9 mouse cellular contexts compared by ENCODE assay signal in the genomic region with DNA sequence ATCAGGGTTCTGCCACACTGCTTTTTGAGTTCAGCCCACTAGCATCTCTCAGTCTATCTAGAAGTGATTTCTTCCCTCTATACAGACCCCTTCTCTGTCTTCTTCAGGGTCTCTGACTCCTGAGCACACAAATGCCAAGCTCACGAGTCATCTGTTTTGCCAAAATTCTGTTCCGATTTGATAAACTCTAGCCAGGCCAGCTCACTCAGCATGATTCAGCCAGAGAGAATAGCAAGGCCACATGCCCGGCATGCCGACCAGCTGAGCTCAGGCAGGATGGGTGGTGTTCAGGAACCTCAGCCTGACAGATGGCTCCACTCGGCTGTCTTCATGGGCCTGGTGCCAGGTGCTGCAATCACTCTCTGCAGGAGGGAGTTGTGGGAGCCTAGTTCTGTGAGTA.
DNase-seq lines count a peak whose midpoint lies in the region; ATAC-seq and TF ChIP-seq lines count a peak whose summit lies in the region.
"Had no signal": no experiment of that assay in that cellular context is flagged by ENCODE, and none has a peak within 500 bp of the region (broad histone marks: within the 10 kb centered on the region; RNA-seq: fewer than 3 reads in every experiment).

No protein-coding gene starts in this region.

- no peak for TF ChIP-seq CTCF in ES-Bruce4 (IDR thresholded peaks at IDR 0.05; ENCODE audit: low read depth, low read length)
- TF ChIP-seq CTCF in heart, postnatal 0 days (IDR thresholded peaks at IDR 0.05; ENCODE audit: low read depth), result no peak
- no peak for TF ChIP-seq CTCF in lung, postnatal 0 days (IDR thresholded peaks at IDR 0.05)

- H3K9me3 ChIP-seq in ES-Bruce4 (replicated peaks; ENCODE audit: control insufficient read depth, insufficient read depth, low read length, poor library complexity, severe bottlenecking), result no peaks in the 10 kb centered on the region
- no peaks in the 10 kb centered on the region for H3K9me3 ChIP-seq in forebrain, embryonic 16.5 days (ENCODE audit: control insufficient read depth, low read length)
- no peaks in the 10 kb centered on the region for H3K9me3 ChIP-seq in heart, postnatal 0 days (replicated peaks; ENCODE audit: control insufficient read depth, low read length)
- H3K9me3 ChIP-seq in lung, postnatal 0 days (ENCODE audit: low read length), result no peaks in the 10 kb centered on the region

- no peak overlapping the region for H3K9ac ChIP-seq in ES-Bruce4 (ENCODE audit: low read depth, poor library complexity, severe bottlenecking)
- no peak overlapping the region for H3K9ac ChIP-seq in forebrain, embryonic 16.5 days (replicated peaks; ENCODE audit: low read depth, low read length)
- no peak overlapping the region for H3K9ac ChIP-seq in heart, postnatal 0 days (replicated peaks; ENCODE audit: low read depth, low read length)
- no peak overlapping the region for H3K9ac ChIP-seq in lung, postnatal 0 days (replicated peaks; ENCODE audit: low read depth)

- DNase-seq in heart, postnatal 0 days (ENCODE audit: low spot score), result peak; percentile 90
- peak; percentile 87 to 92 for DNase-seq in kidney, postnatal 4 days
- peak; percentile 93 for DNase-seq in lung, postnatal 0 days (ENCODE audit: low spot score)
- DNase-seq in right cerebral cortex, adult 18-20 months, result peak; percentile 90
- DNase-seq in urinary bladder, postnatal 25 days (ENCODE audit: low spot score), result peak; percentile 83

- 0 out of 2 replicates have a peak overlapping the region, but pooled peaks have one; percentile 1 for H3K4me2 ChIP-seq in forebrain, embryonic 16.5 days (ENCODE audit: low read length)
- no peak overlapping the region for H3K4me2 ChIP-seq in heart, postnatal 0 days (ENCODE audit: low read depth, low read length)
- no peak overlapping the region for H3K4me2 ChIP-seq in lung, postnatal 0 days (replicated peaks; ENCODE audit: low read depth, low read length)

- TF ChIP-seq EP300 in ES-Bruce4 (IDR thresholded peaks at IDR 0.05; ENCODE audit: insufficient read depth, low read depth, low read length), result peak; percentile 16; the same call in 1 of the 2 replicates
- TF ChIP-seq EP300 in heart, postnatal 0 days (IDR thresholded peaks at IDR 0.05; ENCODE audit: low read depth), result no peak
- peak; percentile 77; the same call in 1 of the 2 replicates for TF ChIP-seq EP300 in lung, postnatal 0 days (IDR thresholded peaks at IDR 0.05)

- WGBS in forebrain, embryonic 16.5 days, result 17% methylated on average over 5 of the region's 5 CpGs
- 4% methylated on average over 5 of the region's 5 CpGs for WGBS in heart, postnatal 0 days
- WGBS in lung, postnatal 0 days, result 9% methylated on average over 5 of the region's 5 CpGs

- H3K27me3 ChIP-seq in ES-Bruce4 (ENCODE audit: control insufficient read depth, insufficient read depth, low read length, poor library complexity, severe bottlenecking), result no peaks in the 10 kb centered on the region
- no peaks in the 10 kb centered on the region for H3K27me3 ChIP-seq in forebrain, embryonic 16.5 days (replicated peaks; ENCODE audit: control insufficient read depth, insufficient read depth, low read length)
- no peaks in the 10 kb centered on the region for H3K27me3 ChIP-seq in heart, postnatal 0 days (ENCODE audit: control insufficient read depth, insufficient read depth, low read length)
- H3K27me3 ChIP-seq in lung, postnatal 0 days (replicated peaks; ENCODE audit: insufficient read depth, low read length), result no peaks in the 10 kb centered on the region

- H3K27ac ChIP-seq in ES-Bruce4 (ENCODE audit: insufficient read depth, low read length), result no peak overlapping the region
- H3K27ac ChIP-seq in forebrain, embryonic 16.5 days (ENCODE audit: low read length), result peak overlapping the region; percentile 65
- peak overlapping the region; percentile 83 for H3K27ac ChIP-seq in heart, postnatal 0 days (ENCODE audit: low read depth)
- H3K27ac ChIP-seq in lung, postnatal 0 days (ENCODE audit: low read length), result no peak overlapping the region
- H3K27ac ChIP-seq: macrophage had no signal

- no peak for TF ChIP-seq POLR2A in ES-Bruce4 (IDR thresholded peaks at IDR 0.05; ENCODE audit: insufficient read depth, low read length)

- H3K4me1 ChIP-seq in ES-Bruce4 (ENCODE audit: control insufficient read depth, insufficient read depth, low read length), result no peaks in the 10 kb centered on the region
- peaks cover 14% of the 10 kb centered on the region for H3K4me1 ChIP-seq in forebrain, embryonic 16.5 days (replicated peaks; ENCODE audit: control insufficient read depth, insufficient read depth, low read length)
- H3K4me1 ChIP-seq in heart, postnatal 0 days (ENCODE audit: control insufficient read depth, insufficient read depth), result peaks cover 13% of the 10 kb centered on the region; the same call in 1 of the 2 replicates
- no peaks in the 10 kb centered on the region for H3K4me1 ChIP-seq in lung, postnatal 0 days (ENCODE audit: insufficient read depth, low read depth, low read length)

- ATAC-seq in cerebellum, adult (ENCODE audit: insufficient number of reproducible peaks, low FRiP score, low TSS enrichment), result peak; percentile 92
- peak; percentile 94 for ATAC-seq in forebrain, embryonic 16.5 days
- ATAC-seq in heart, postnatal 0 days (ENCODE audit: insufficient read depth, low read depth), result peak; percentile 94
- ATAC-seq in lung, postnatal 0 days, result peak; percentile 95

- no peaks in the 10 kb centered on the region for H3K36me3 ChIP-seq in ES-Bruce4 (ENCODE audit: control insufficient read depth, insufficient read depth, low read length, poor library complexity, severe bottlenecking)
- no peaks in the 10 kb centered on the region for H3K36me3 ChIP-seq in forebrain, embryonic 16.5 days (ENCODE audit: control insufficient read depth, insufficient read depth)
- no peaks in the 10 kb centered on the region for H3K36me3 ChIP-seq in heart, postnatal 0 days (replicated peaks; ENCODE audit: control insufficient read depth, insufficient read depth, low read length)
- H3K36me3 ChIP-seq in lung, postnatal 0 days (ENCODE audit: insufficient read depth, low read length), result no peaks in the 10 kb centered on the region

- H3K4me3 ChIP-seq in ES-Bruce4 (ENCODE audit: low read depth, low read length), result no peak overlapping the region
- H3K4me3 ChIP-seq in forebrain, embryonic 16.5 days (replicated peaks; ENCODE audit: low read length), result no peak overlapping the region
- H3K4me3 ChIP-seq in heart, postnatal 0 days (ENCODE audit: low read depth, low read length), result no peak overlapping the region
- H3K4me3 ChIP-seq in lung, postnatal 0 days (ENCODE audit: low read depth, low read length), result no peak overlapping the region

Comparison
In these comparisons a context has a peak if more than half of its experiments do, and no peak if none do; other contexts are left out.
1. H3K27ac ChIP-seq: peak in forebrain, embryonic 16.5 days (single experiment) and heart, postnatal 0 days (single experiment); none in ES-Bruce4 (single experiment) and lung, postnatal 0 days (single experiment).
2. Peak in every context shown above with its lines, with median percentiles within 50 percentile points of each other: ATAC-seq and DNase-seq.